Mouse (Mus musculus): ENCODE measurements around the gene Baiap3. TPM values are rescaled to one million over a fixed set of nuclear protein-coding genes. Genes with fewer than 3 reads are reported as not detected.

The Baiap3 gene
- polyA plus RNA-seq, 1 experiment from 2014 or later, result 5.9 TPM

DNA sequence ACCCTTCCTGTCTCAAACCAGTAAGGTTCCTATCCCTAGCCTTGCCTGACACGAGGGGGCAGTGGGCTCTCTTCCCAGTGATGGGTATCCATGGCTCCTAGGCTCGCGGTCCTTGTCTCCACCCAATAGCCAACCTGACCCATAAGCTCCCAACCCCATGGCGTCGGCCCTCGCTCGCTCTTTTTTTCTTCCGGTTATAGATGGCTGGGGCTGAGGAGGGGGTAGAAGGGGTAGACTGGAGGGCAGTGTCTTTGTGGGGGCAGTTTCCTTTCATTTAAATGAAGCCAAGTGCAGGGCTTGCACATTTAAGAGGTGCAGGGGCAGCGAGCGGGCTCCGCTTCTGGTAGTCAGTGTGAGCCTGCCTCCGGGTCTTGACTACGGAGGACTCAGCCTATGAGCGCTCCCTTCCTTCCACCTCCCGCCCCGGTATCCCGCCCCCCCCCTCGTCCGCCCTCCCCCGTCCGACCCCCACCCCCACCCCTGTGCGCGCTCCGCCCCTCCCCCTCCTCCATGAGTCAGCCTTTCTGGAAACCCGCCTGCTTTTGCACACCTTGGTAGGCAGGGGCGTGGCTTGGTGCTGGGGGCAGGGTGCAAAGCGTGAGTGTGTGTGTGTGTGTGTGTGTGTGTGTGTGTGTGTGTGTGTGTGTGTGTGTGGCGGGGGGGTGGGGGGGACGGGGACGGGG, 34.2 kb downstream of the Baiap3 start:
- peak overlapping the region; percentile 37 for H3K4me3 ChIP-seq
- H3K27ac ChIP-seq, result peak overlapping the region; percentile 66
- H3K36me3 ChIP-seq, result peaks cover 36% of the 10 kb centered on the region; the same call in 1 of the 2 replicates
- H3K4me2 ChIP-seq (replicated peaks), result peak overlapping the region; percentile 61
- H3K27me3 ChIP-seq, result no peaks in the 10 kb centered on the region
- ATAC-seq (ENCODE audit: low FRiP score), result peak; percentile 85
- no peaks in the 10 kb centered on the region for H3K9me3 ChIP-seq (replicated peaks)
- 3% methylated on average over 14 of the region's 30 CpGs for WGBS
- peaks cover 18% of the 10 kb centered on the region for H3K4me1 ChIP-seq
- peak overlapping the region; percentile 46 for H3K9ac ChIP-seq

DNA sequence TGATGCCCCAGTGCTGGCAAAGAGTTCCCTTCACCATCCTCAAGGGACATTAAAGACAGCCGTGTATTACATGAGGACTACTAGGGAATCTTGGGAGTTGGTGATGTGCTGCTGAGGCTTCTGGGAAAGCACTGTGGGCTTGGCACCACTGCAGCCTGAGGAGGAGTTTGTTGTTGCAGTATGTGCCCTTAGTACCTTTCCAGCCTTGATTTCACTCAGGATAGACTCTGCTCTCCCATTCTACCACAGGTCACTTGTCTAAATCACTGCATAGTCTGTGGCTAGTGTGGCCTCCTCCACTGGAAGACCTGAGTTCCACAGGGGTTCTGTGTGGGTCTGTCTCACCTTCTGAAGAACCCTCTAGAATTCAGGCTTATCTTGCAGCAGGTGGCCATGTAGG, 35.4 kb downstream of the Baiap3 start:
- Histone ChIP-seq H3K4me2 (replicated peaks) (no peak overlapping the region), H3K4me1 (peaks cover 18% of the 10 kb centered on the region), H3K4me3 (no peak overlapping the region), H3K36me3 (peaks cover 36% of the 10 kb centered on the region; the same call in 1 of the 2 replicates), H3K27me3 (no peaks in the 10 kb centered on the region), H3K9ac (no peak overlapping the region), H3K9me3 (replicated peaks) (no peaks in the 10 kb centered on the region), H3K27ac (no peak overlapping the region)
- no peak for ATAC-seq (ENCODE audit: low FRiP score)
- 86% methylated on average over 1 of the region's 1 CpGs for WGBS

DNA sequence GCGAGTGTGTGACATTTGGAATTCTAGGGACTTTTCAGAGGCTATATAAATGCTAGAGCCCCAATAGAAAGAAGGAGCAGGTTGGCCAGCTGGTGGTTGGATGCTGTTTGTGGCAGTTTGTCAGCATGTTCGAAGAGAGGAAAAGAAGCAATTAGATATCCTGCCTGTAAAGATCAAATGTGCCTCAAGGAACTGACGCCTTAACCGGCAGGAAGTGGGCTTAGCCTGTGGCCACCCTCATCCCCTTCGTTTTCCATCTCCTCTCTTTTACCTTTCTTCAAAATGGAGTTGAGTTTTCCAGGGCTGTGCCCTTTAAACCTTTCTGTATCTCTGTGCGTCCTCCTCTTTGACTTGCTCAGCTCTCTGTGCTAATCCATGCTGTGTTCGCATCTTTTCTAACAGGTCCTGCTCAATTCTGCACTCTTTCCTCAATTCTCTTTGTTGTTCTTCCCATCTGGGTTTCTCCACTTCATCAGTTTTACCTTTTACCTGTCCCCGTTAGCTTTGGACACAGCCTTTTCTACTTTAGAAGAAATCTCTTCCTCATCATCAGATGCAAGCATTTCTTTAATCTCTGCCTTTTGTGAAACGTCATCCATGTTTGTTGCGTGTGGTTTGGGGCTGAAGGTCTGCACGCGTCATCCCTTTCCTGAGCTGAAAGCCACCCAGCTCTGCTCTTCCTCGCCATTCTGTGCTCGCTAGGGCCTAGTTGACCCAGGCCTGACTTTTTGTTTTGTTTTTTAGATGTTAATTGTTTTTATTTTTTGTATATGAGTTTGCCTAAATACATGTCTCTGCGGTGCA, 36.5 kb downstream of the Baiap3 start:
- no peaks in the 10 kb centered on the region for H3K9me3 ChIP-seq (replicated peaks)
- H3K36me3 ChIP-seq, result peaks cover 40% of the 10 kb centered on the region
- H3K4me2 ChIP-seq (replicated peaks), result no peak overlapping the region
- WGBS, result 93% methylated on average over 15 of the region's 15 CpGs
- no peak for ATAC-seq (ENCODE audit: low FRiP score)
- H3K4me1 ChIP-seq, result peaks cover 18% of the 10 kb centered on the region
- H3K27ac ChIP-seq, result no peak overlapping the region
- H3K9ac ChIP-seq, result no peak overlapping the region
- no peak overlapping the region for H3K4me3 ChIP-seq
- no peaks in the 10 kb centered on the region for H3K27me3 ChIP-seq

DNA sequence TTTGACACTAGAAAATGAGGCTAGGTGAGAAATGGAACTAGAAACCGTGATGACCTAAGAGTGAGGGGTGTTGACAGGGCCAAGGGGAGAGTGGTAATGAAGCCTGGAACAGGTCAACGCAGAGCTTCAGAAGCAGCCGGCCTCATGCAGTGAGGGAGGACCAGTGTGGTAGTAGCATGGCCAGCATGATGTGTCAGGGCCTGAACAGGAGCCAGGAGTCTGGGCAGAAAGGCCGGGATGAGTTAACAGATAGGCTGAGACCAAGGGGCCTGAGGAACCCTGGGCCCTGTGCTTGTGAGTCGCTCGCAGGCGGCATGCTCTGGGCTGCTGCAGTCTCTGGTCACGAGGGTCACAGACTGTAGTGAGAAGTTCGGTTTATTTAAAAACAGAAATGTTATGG, 37.2 kb downstream of the Baiap3 start:
- H3K9me3 ChIP-seq (replicated peaks), result no peaks in the 10 kb centered on the region
- no peak for ATAC-seq (ENCODE audit: low FRiP score)
- no peak overlapping the region for H3K9ac ChIP-seq
- H3K27ac ChIP-seq, result no peak overlapping the region
- H3K4me2 ChIP-seq (replicated peaks), result no peak overlapping the region
- no peaks in the 10 kb centered on the region for H3K27me3 ChIP-seq
- peaks cover 43% of the 10 kb centered on the region for H3K36me3 ChIP-seq
- no peak overlapping the region for H3K4me3 ChIP-seq
- 90% methylated on average over 9 of the region's 9 CpGs for WGBS
- H3K4me1 ChIP-seq, result peaks cover 18% of the 10 kb centered on the region

DNA sequence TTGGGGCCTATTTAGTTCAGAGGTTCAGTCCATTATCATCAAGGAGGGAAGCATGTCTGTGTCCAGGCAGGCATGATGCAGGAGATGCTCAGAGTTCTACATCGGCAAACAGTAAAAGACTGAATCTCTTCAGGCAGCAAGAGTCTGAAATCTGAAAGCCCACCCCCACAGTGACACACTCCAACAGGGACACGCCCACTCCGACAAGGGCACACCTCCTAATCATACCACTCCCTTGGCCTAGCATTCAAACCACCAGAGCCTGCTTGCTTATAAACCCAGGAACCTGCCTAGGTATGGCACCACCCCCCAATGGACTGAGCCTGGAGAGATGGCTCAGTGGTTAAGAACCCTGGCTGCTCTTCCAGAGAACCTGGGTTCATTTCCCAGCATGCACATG, 40.7 kb downstream of the Baiap3 start:
- Histone ChIP-seq H3K27me3 (no peaks in the 10 kb centered on the region), H3K9me3 (replicated peaks) (no peaks in the 10 kb centered on the region), H3K36me3 (peaks cover 72% of the 10 kb centered on the region), H3K4me3 (no peak overlapping the region), H3K27ac (no peak overlapping the region), H3K9ac (no peak overlapping the region), H3K4me1 (no peaks in the 10 kb centered on the region), H3K4me2 (replicated peaks) (no peak overlapping the region)
- no peak for ATAC-seq (ENCODE audit: low FRiP score)
- 88% methylated on average over 3 of the region's 3 CpGs for WGBS

DNA sequence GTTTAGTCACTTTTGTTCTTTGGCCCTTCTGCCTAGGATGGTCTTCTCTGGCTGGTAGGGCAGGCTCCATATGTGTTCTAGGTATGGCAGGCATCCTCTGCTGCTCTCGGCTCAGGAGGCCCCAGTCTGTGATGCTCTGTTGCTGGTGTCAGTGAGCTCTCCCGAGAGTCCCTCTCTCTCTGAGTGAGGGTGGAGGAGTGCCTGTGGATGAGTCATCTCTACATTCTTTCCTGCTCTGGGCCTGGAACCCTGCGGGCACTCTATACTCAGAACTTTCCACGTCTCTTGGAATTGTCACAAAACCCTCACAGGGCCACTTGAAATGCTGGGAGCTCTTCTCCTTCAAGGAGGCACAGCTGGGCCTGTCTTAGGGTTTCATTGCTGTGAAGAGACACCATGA, 44.5 kb downstream of the Baiap3 start:
- H3K4me2 ChIP-seq (replicated peaks), result no peak overlapping the region
- no peaks in the 10 kb centered on the region for H3K4me1 ChIP-seq
- no peak for ATAC-seq (ENCODE audit: low FRiP score)
- no peak overlapping the region for H3K9ac ChIP-seq
- no peaks in the 10 kb centered on the region for H3K27me3 ChIP-seq
- H3K27ac ChIP-seq, result no peak overlapping the region
- WGBS, result 92% methylated on average over 4 of the region's 4 CpGs
- H3K9me3 ChIP-seq (replicated peaks), result no peaks in the 10 kb centered on the region
- no peak overlapping the region for H3K4me3 ChIP-seq
- peaks cover 89% of the 10 kb centered on the region for H3K36me3 ChIP-seq

DNA sequence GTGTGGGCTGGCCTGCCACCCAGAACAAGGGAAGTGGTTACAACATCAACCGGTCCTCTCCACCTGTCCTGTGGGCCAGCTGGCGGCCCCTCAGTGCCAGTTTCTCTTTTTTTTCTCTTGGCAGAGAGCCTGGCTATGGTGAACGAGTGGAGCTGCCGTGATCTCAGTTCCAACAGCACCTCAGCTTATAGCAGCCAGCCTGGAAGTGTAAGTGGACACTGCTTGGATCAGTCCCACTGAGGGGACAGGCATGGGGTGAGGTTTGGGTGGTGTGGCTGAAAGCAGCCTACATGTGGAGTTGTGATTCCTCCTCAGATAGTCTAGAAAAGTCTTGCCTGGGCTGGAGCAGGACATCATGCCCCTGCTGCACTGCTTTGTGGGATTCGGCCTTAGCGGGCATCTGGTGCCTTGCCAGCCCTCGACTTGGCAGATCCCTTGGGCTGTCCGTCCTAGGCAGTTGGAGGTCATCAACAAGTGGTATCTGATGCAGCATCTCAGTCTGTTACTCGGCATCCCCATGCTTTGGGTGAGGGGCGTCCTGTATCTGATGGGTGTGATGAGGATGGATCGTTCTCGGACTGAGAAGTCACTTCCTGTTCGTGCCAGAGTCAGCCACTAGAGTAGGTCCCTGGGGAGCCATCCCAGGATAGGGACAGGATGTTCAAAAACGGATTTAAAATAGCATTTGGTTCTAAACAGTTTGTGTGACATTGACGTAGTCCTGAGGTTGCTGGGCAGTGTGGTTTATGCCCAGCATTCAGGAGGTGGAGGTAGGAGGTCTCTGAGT, 45.3 kb downstream of the Baiap3 start:
- Histone ChIP-seq H3K27ac (no peak overlapping the region), H3K36me3 (peaks cover 88% of the 10 kb centered on the region), H3K4me2 (replicated peaks) (no peak overlapping the region), H3K4me3 (no peak overlapping the region), H3K9ac (no peak overlapping the region), H3K4me1 (no peaks in the 10 kb centered on the region), H3K9me3 (replicated peaks) (no peaks in the 10 kb centered on the region), H3K27me3 (no peaks in the 10 kb centered on the region)
- 91% methylated on average over 15 of the region's 15 CpGs for WGBS
- no peak for ATAC-seq (ENCODE audit: low FRiP score)

DNA sequence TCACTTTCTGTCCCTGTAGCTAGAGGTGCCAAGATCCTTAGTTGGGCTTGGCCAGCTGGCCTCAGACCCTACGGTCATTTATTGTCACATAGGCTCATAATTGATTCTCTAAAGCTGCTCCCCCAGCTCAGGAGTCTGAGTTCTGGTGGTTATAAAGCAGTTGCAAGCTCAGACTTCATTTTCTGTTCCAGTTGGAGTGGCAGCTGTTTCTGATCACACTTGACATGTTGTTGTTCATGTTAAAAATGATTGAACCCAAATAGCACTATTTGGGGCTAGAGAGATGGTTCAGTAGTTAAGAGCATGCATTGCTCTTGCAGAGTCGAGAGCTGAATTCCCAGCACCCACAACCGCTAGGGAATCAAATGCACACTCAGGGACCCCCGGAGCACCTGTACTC, 46.2 kb downstream of the Baiap3 start:
- no peaks in the 10 kb centered on the region for H3K9me3 ChIP-seq (replicated peaks)
- H3K9ac ChIP-seq, result no peak overlapping the region
- H3K4me2 ChIP-seq (replicated peaks), result no peak overlapping the region
- H3K27me3 ChIP-seq, result no peaks in the 10 kb centered on the region
- peaks cover 90% of the 10 kb centered on the region for H3K36me3 ChIP-seq
- WGBS, result 93% methylated on average over 4 of the region's 4 CpGs
- no peak overlapping the region for H3K27ac ChIP-seq
- no peak for ATAC-seq (ENCODE audit: low FRiP score)
- H3K4me1 ChIP-seq, result no peaks in the 10 kb centered on the region
- H3K4me3 ChIP-seq, result no peak overlapping the region

DNA sequence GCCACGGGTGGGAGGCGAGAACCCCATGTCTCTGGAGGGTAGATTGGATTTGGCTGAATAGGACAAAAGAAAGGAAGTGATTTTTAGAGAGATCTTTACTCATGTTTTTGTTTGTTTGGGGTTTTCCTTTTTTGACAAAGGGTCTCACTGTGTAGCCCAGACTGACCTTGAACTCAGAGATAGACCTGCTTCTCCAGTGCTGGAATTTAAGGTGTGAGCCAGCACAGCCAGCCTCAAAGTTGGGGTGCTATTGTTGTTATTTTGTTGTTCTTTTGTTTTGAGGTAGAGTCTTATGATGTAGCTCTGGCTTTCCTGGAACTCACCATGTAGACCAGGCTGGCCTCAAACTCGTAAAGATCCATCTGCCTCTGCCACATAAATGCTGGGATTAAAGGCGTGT, 53.8 kb downstream of the Baiap3 start:
- 94% methylated on average over 4 of the region's 4 CpGs for WGBS
- Histone ChIP-seq H3K27me3 (no peaks in the 10 kb centered on the region), H3K4me1 (no peaks in the 10 kb centered on the region), H3K9ac (no peak overlapping the region), H3K36me3 (peaks cover 69% of the 10 kb centered on the region), H3K4me3 (no peak overlapping the region), H3K27ac (no peak overlapping the region), H3K9me3 (replicated peaks) (no peaks in the 10 kb centered on the region), H3K4me2 (replicated peaks) (no peak overlapping the region)
- ATAC-seq (ENCODE audit: low FRiP score), result no peak

Small RNAs within 50 kb of the gene (microRNA-seq; reads per million reads assigned to microRNA genes)
- gene Mir3547, result 5.4 reads per million, percentile 14 among the genes with 10 or more reads in this experiment

Other genes with a start within 250 kb of the Baiap3 start
- 13.8 and 13.9 TPM in 2 replicates for gene Cramp1l, start 240.6 kb downstream of the Baiap3 start, polyA plus RNA-seq (2016; fragmentation: Nextera tagmentation; extraction: Ambion mirVana)
- gene Ift140, start 240.3 kb downstream of the Baiap3 start, polyA plus RNA-seq (2016; fragmentation: Nextera tagmentation; extraction: Ambion mirVana), result 26.7 and 27.6 TPM in 2 replicates
- 8.5 and 9.5 TPM in 2 replicates for gene Tmem204, start 172.8 kb downstream of the Baiap3 start, polyA plus RNA-seq (2016; fragmentation: Nextera tagmentation; extraction: Ambion mirVana)
- 42.5 and 43.2 TPM in 2 replicates for gene Telo2, start 140.4 kb downstream of the Baiap3 start, polyA plus RNA-seq (2016; fragmentation: Nextera tagmentation; extraction: Ambion mirVana)
- gene Ptx4, start 135.6 kb downstream of the Baiap3 start, polyA plus RNA-seq (2016; fragmentation: Nextera tagmentation; extraction: Ambion mirVana), result not detected in 2 replicates
- gene Clcn7, start 123.0 kb downstream of the Baiap3 start, polyA plus RNA-seq (2016; fragmentation: Nextera tagmentation; extraction: Ambion mirVana), result 24.4 and 26.9 TPM in 2 replicates
- not detected in 2 replicates for gene Ccdc154, start 93.9 kb downstream of the Baiap3 start, polyA plus RNA-seq (2016; fragmentation: Nextera tagmentation; extraction: Ambion mirVana)
- gene Gm38655, start 80.9 kb downstream of the Baiap3 start, polyA plus RNA-seq (2016; fragmentation: Nextera tagmentation; extraction: Ambion mirVana), result not detected in 2 replicates
- gene BC003965, start 71.8 kb downstream of the Baiap3 start, polyA plus RNA-seq (2016; fragmentation: Nextera tagmentation; extraction: Ambion mirVana), result 33.6 and 34.6 TPM in 2 replicates
- gene Unkl, start 68.0 kb downstream of the Baiap3 start, polyA plus RNA-seq (2016; fragmentation: Nextera tagmentation; extraction: Ambion mirVana), result 13.0 and 13.3 TPM in 2 replicates
- gene Gnptg, start 16.2 kb downstream of the Baiap3 start, polyA plus RNA-seq (2016; fragmentation: Nextera tagmentation; extraction: Ambion mirVana), result 59.4 and 59.5 TPM in 2 replicates
- 60.0 and 61.8 TPM in 2 replicates for gene Tsr3, start 16.2 kb downstream of the Baiap3 start, polyA plus RNA-seq (2016; fragmentation: Nextera tagmentation; extraction: Ambion mirVana)
- 713 and 760 TPM in 2 replicates for gene Ube2i, start 18.3 kb upstream of the Baiap3 start, polyA plus RNA-seq (2016; fragmentation: Nextera tagmentation; extraction: Ambion mirVana)
- not detected in 2 replicates for gene Prss34, start 42.0 kb upstream of the Baiap3 start, polyA plus RNA-seq (2016; fragmentation: Nextera tagmentation; extraction: Ambion mirVana)
- gene Prss28, start 52.3 kb upstream of the Baiap3 start, polyA plus RNA-seq (2016; fragmentation: Nextera tagmentation; extraction: Ambion mirVana), result not detected in 2 replicates
- not detected in 2 replicates for gene Prss29, start 62.3 kb upstream of the Baiap3 start, polyA plus RNA-seq (2016; fragmentation: Nextera tagmentation; extraction: Ambion mirVana)
- gene Tpsab1, start 89.2 kb upstream of the Baiap3 start, polyA plus RNA-seq (2016; fragmentation: Nextera tagmentation; extraction: Ambion mirVana), result not detected in 2 replicates
- not detected in 2 replicates for gene Tpsb2, start 109.9 kb upstream of the Baiap3 start, polyA plus RNA-seq (2016; fragmentation: Nextera tagmentation; extraction: Ambion mirVana)
- gene Tpsg1, start 112.9 kb upstream of the Baiap3 start, polyA plus RNA-seq (2016; fragmentation: Nextera tagmentation; extraction: Ambion mirVana), result 0.86 TPM in 1 of 2 replicates, not detected in the other
- 12.5 and 12.7 TPM in 2 replicates for gene Cacna1h, start 177.4 kb upstream of the Baiap3 start, polyA plus RNA-seq (2016; fragmentation: Nextera tagmentation; extraction: Ambion mirVana)
- gene Tekt4, start 198.3 kb upstream of the Baiap3 start, polyA plus RNA-seq (2016; fragmentation: Nextera tagmentation; extraction: Ambion mirVana), result 1.0 and 1.7 TPM in 2 replicates
- gene Sstr5, start 240.9 kb upstream of the Baiap3 start, polyA plus RNA-seq (2016; fragmentation: Nextera tagmentation; extraction: Ambion mirVana), result 0.14 TPM in 1 of 2 replicates, not detected in the other